Mouse (Mus musculus) intestine, embryonic 16.5 days (tissue): ENCODE results near the gene Gm45713. TPM values are rescaled to one million over a fixed set of nuclear protein-coding genes. Genes with fewer than 3 reads are reported as not detected.

Source experiments
- ATAC-seq: fragments of 200-750 bp; cut with Nextera tagmentation; 2 replicates; pipeline ENCODE4 v1.8.0; 2017; ENCODE audit warnings: moderate TSS enrichment, moderate library complexity
- H3K27ac ChIP-seq: fragments of 300-500 bp; sonication (generic); 2 replicates; pipeline ENCODE4 v1.5.1; 2014; ENCODE audit warnings: mild to moderate bottlenecking, low read length
- H3K27me3 ChIP-seq: fragments of 300-500 bp; sonication (generic); replicated peaks from 2 replicates; pipeline ENCODE4 v1.6.1; 2014; ENCODE audit warnings: low read length, control low read depth, mixed read lengths; ENCODE audit not compliant: control insufficient read depth, insufficient read depth
- H3K36me3 ChIP-seq: fragments of 300-500 bp; sonication (generic); 2 replicates; pipeline ENCODE4 v1.6.1; 2014; ENCODE audit warnings: low read length, control low read depth; ENCODE audit not compliant: control insufficient read depth, insufficient read depth
- H3K4me1 ChIP-seq: fragments of 300-500 bp; sonication (generic); 2 replicates; pipeline ENCODE4 v1.6.1; 2014; ENCODE audit warnings: low read length, control low read depth, mixed read lengths; ENCODE audit not compliant: control insufficient read depth, insufficient read depth
- H3K4me2 ChIP-seq: fragments of 300-500 bp; sonication (generic); 2 replicates; pipeline ENCODE4 v1.6.1; 2014; ENCODE audit warnings: low read depth, low read length, control low read depth
- H3K4me3 ChIP-seq: fragments of 300-500 bp; sonication (generic); 2 replicates; pipeline ENCODE4 v1.5.1; 2014; ENCODE audit warnings: mild to moderate bottlenecking, low read length
- H3K9ac ChIP-seq: fragments of 300-500 bp; sonication (generic); 2 replicates; pipeline ENCODE4 v1.6.1; 2014; ENCODE audit warnings: low read depth, low read length
- H3K9me3 ChIP-seq: fragments of 300-500 bp; sonication (generic); 2 replicates; pipeline ENCODE4 v1.6.1; 2016; ENCODE audit warnings: low read length, control low read depth; ENCODE audit not compliant: control insufficient read depth
- WGBS: fragments of 180-500 bp; shearing (Covaris S2); extraction: QIAGEN DNeasy Blood & Tissue Kit; methylation state at CpG from one replicate; pipeline ENCODE4 v1.1.7; 2014; 5-methylcytosine and 5-hydroxymethylcytosine counted together
- polyA plus RNA-seq: library from polyadenylated mRNA; unstranded; fragments of >200 nt; fragmentation: Nextera tagmentation; extraction: Ambion mirVana; gene quantifications from 2 replicates; pipeline ENCODE4 v1.2.1, GENCODE M21; 2015

Gene Gm45713
- polyA plus RNA-seq, 1 experiment from 2014 or later: 0.20 TPM

GRCm38 (mm10) chr7:45165701-45166100 is 29.7 kb upstream of the Gm45713 start:
- Histone ChIP-seq H3K9ac (no peak overlapping the region), H3K9me3 (peaks cover 18% of the 10 kb centered on the region), H3K4me1 (peaks cover 7% of the 10 kb centered on the region), H3K4me3 (no peak overlapping the region), H3K4me2 (no peak overlapping the region), H3K27ac (no peak overlapping the region), H3K27me3 (peaks cover 68% of the 10 kb centered on the region), H3K36me3 (no peaks in the 10 kb centered on the region)
- WGBS: 46% methylated on average over 11 of the region's 11 CpGs
- no peak for ATAC-seq

GRCm38 (mm10) chr7:45164833-45165232 is 28.8 kb upstream of the Gm45713 start:
- 65% methylated on average over 5 of the region's 5 CpGs for WGBS
- Histone ChIP-seq H3K4me3 (no peak overlapping the region), H3K9me3 (peaks cover 10% of the 10 kb centered on the region), H3K4me1 (peaks cover 7% of the 10 kb centered on the region), H3K4me2 (no peak overlapping the region), H3K36me3 (0 out of 2 replicates have a peak, but pooled peaks cover 3% of the 10 kb centered on the region), H3K27me3 (peaks cover 65% of the 10 kb centered on the region), H3K9ac (no peak overlapping the region), H3K27ac (no peak overlapping the region)
- ATAC-seq: no peak

GRCm38 (mm10) chr7:45163735-45164490 is 27.9 kb upstream of the Gm45713 start, which contains the start of gene Slc17a7:
Gene Slc17a7, plus strand, starts transcription at chr7:45163949.
- ATAC-seq: peak; percentile 31
- no peak within 1 kb of the TSS for H3K27ac ChIP-seq
- peaks cover 58% of the 10 kb centered on the region for H3K27me3 ChIP-seq
- H3K36me3 ChIP-seq: 0 out of 2 replicates have a peak, but pooled peaks cover 3% of the 10 kb centered on the region
- H3K4me1 ChIP-seq: peaks cover 7% of the 10 kb centered on the region
- peak within 1 kb of the TSS; percentile 56 for H3K4me3 ChIP-seq
- peaks cover 2% of the 10 kb centered on the region; the same call in 1 of the 2 replicates for H3K9me3 ChIP-seq
- H3K4me2 ChIP-seq: peak within 1 kb of the TSS; percentile 84
- WGBS: 3% methylated on average over 36 of the region's 41 CpGs
- peak within 1 kb of the TSS; percentile 62 for H3K9ac ChIP-seq

GRCm38 (mm10) chr7:45162996-45163615 is 27.1 kb upstream of the Gm45713 start:
- ATAC-seq: no peak
- 0 out of 2 replicates have a peak overlapping the region, but pooled peaks have one; percentile 84 for H3K4me2 ChIP-seq
- no peak overlapping the region; the same call in 1 of the 2 replicates for H3K4me3 ChIP-seq

GRCm38 (mm10) chr7:45162551-45162950 is 26.5 kb upstream of the Gm45713 start:
- H3K27me3 ChIP-seq: peaks cover 45% of the 10 kb centered on the region
- H3K4me2 ChIP-seq: peak overlapping the region; percentile 75
- peak overlapping the region; percentile 48 for H3K4me3 ChIP-seq
- no peak; the same call in 1 of the 2 replicates for ATAC-seq
- 25% methylated on average over 6 of the region's 6 CpGs for WGBS
- peak overlapping the region; percentile 52 for H3K9ac ChIP-seq
- H3K4me1 ChIP-seq: peaks cover 7% of the 10 kb centered on the region
- no peaks in the 10 kb centered on the region for H3K9me3 ChIP-seq
- H3K27ac ChIP-seq: no peak overlapping the region
- 0 out of 2 replicates have a peak, but pooled peaks cover 3% of the 10 kb centered on the region for H3K36me3 ChIP-seq

More at GRCm38 (mm10) chr7:45162996-45163615, 27.1 kb upstream of the Gm45713 start:
- Histone ChIP-seq H3K27me3 (peaks cover 50% of the 10 kb centered on the region), H3K9ac (no peak overlapping the region), H3K4me1 (peaks cover 7% of the 10 kb centered on the region), H3K9me3 (no peaks in the 10 kb centered on the region), H3K36me3 (0 out of 2 replicates have a peak, but pooled peaks cover 3% of the 10 kb centered on the region), H3K27ac (no peak overlapping the region)
- 71% methylated on average over 9 of the region's 9 CpGs for WGBS

GRCm38 (mm10) chr7:45161612-45162473 is 25.8 kb upstream of the Gm45713 start:
- Histone ChIP-seq H3K27me3 (peaks cover 41% of the 10 kb centered on the region), H3K27ac (no peak overlapping the region), H3K4me3 (peak overlapping the region; percentile 48), H3K9ac (peak overlapping the region; percentile 52), H3K4me2 (peak overlapping the region; percentile 75), H3K4me1 (peaks cover 7% of the 10 kb centered on the region), H3K36me3 (0 out of 2 replicates have a peak, but pooled peaks cover 3% of the 10 kb centered on the region), H3K9me3 (no peaks in the 10 kb centered on the region)
- WGBS: 4% methylated on average over 35 of the region's 35 CpGs
- peak; percentile 88 for ATAC-seq

GRCm38 (mm10) chr7:45160866-45161265 is 24.8 kb upstream of the Gm45713 start:
- 94% methylated on average over 3 of the region's 3 CpGs for WGBS
- Histone ChIP-seq H3K4me1 (peaks cover 7% of the 10 kb centered on the region), H3K36me3 (0 out of 2 replicates have a peak, but pooled peaks cover 3% of the 10 kb centered on the region), H3K27me3 (peaks cover 32% of the 10 kb centered on the region), H3K4me3 (no peak overlapping the region), H3K4me2 (no peak overlapping the region), H3K9ac (no peak overlapping the region), H3K9me3 (no peaks in the 10 kb centered on the region), H3K27ac (no peak overlapping the region)
- ATAC-seq: no peak

GRCm38 (mm10) chr7:45160316-45160800 is 24.3 kb upstream of the Gm45713 start:
- Histone ChIP-seq H3K4me2 (no peak overlapping the region), H3K9ac (no peak overlapping the region), H3K27ac (no peak overlapping the region), H3K36me3 (0 out of 2 replicates have a peak, but pooled peaks cover 3% of the 10 kb centered on the region), H3K27me3 (peaks cover 27% of the 10 kb centered on the region), H3K9me3 (no peaks in the 10 kb centered on the region), H3K4me1 (peaks cover 8% of the 10 kb centered on the region), H3K4me3 (no peak overlapping the region)
- ATAC-seq: no peak
- WGBS: 96% methylated on average over 6 of the region's 6 CpGs
